Mouse (Mus musculus) C2C12 (cell line): Measurements from ENCODE around the gene Cdc42bpg.

Source experiments
- CEBPB ChIP-seq: IDR thresholded peaks from one replicate; pipeline ENCODE4 v1.6.1; 2011; ENCODE audit warnings: low read depth, mild to moderate bottlenecking, control low read depth, moderate library complexity
- CTCF ChIP-seq: IDR thresholded peaks from one replicate; pipeline ENCODE4 v1.5.1; 2011; ENCODE audit not compliant: control insufficient read depth, insufficient read depth, insufficient read length
- MAX ChIP-seq: IDR thresholded peaks from one replicate; pipeline ENCODE4 v1.6.1; 2011; ENCODE audit warnings: mild to moderate bottlenecking, control low read depth
- MYOG ChIP-seq: IDR thresholded peaks from one replicate; pipeline ENCODE4 v1.6.1; 2011; ENCODE audit not compliant: control insufficient read depth, insufficient read length; ENCODE audit errors: extremely low read depth
- USF1 ChIP-seq: IDR thresholded peaks from one replicate; pipeline ENCODE4 v1.6.1; 2011; ENCODE audit warnings: low read depth, mild to moderate bottlenecking, control low read depth, moderate library complexity

- TF ChIP-seq CTCF (no peak), CEBPB (no peak), USF1 (no peak), MAX (no peak), MYOG (no peak)
These were observed 63.9 kb downstream of the Cdc42bpg start for GRCm38 (mm10) chr19:6370175-6370574.
